Mouse (Mus musculus): ENCODE measurements around the gene Pde10a. TPM values are rescaled to one million over a fixed set of nuclear protein-coding genes. Genes with fewer than 3 reads are reported as not detected.

The Pde10a gene
- total RNA-seq, 2 experiments from 2014 or later, result 84.9 to 106 TPM

DNA sequence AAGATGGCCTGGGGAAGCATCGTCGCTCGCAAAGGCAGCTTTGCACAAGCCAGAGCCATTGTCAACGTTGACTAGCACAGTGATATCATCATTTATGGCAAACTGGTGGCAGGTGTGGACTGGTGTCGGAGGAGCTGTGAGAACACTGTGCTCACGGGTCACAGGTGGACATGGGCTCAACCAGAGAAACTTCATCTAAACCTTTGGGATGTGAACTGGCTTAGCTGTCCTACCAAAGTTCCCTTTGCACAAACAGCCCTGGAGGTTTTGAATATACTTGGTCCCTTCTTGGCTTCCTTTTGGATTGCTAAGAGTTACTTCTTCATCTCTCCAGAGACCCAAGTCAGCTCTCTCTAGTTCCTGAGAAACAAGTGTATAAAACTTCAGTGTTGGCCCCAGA is 41.7 kb downstream of the Pde10a start, which contains the start of gene Gm17087:
Gene Gm17087 (minus strand): TSS at position 101 of the 400 bp plus-strand sequence.
- DNase-seq, result no peak
- intact Hi-C loops (cut with DNase I), result no loop called here

DNA sequence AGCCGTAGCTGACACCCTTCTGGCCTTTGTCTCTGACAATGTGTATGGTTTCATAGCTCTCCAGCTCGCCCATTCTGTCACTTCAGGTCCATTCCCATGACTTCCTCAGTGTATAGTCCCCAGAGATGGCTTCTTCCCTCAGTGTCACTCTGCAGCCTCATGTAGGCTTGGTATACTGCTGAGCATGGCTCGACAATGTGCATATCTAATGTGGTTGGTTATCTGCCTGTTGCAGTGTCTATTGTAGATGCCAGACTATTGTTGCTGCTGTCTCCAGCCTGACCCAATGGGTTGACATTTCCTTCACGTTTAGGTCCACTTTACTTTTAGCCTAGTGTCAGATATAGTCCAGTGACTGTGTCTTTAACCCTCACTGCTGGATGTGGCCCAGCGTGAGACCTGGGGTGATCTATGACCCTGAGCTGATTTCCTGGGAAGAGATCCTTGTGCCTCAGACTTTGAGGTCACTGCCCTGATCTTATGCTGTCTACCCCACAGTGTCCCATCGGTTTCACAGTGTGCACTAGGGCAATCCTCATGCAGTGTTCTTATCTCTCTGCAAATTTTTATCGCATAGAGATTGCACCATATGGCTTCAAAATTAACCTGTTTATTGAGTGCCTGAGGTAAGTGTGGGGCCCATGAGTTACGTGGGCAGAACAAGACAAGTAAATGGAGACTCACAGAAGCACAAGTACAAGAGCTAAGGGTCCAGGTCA is 48.5 kb downstream of the Pde10a start:
- intact Hi-C loops (cut with DNase I), result no loop called here
- no peak for DNase-seq

DNA sequence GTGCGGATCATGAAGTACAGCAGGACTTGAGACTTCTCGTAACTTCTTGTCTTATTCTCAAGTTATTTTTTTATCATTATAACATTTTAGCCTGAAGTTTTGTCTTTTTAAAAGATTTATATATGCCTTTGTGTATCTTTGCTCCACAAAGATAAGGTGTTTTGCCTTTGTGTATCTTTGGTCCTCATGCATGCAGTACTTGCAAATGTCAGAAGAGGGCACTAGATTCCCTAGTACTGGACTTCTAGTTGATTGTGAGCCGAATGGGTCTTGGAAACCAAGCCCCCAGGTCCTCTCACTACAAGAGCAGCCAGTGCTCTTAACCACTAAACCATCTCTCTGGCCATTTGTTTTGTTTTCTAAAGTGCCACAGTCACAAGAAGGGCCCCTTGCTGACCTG is 55.2 kb downstream of the Pde10a start:
- DNase-seq, result peak; percentile 21
- intact Hi-C loops (cut with DNase I), result no loop called here

DNA sequence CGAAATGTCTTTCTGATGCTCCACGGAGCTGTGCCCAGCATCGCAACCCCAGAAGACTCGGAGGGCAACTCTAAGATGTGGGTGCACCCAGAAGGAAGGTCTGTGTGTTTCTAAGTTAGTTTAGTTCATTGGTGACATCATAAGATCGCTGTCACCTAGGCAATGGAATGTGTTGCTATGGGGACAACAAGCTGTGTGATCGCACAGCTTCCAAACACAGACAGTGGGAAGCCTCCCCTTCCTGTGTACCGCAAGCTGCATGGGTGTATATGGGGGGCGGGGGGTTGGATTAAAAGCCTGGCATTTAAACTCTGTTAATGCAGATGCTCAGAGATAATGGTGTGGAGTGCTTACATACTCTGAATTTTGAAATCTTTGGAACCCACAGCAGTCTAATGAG is 56.4 kb downstream of the Pde10a start:
- intact Hi-C loops (cut with DNase I), result no loop called here
- no peak for DNase-seq

DNA sequence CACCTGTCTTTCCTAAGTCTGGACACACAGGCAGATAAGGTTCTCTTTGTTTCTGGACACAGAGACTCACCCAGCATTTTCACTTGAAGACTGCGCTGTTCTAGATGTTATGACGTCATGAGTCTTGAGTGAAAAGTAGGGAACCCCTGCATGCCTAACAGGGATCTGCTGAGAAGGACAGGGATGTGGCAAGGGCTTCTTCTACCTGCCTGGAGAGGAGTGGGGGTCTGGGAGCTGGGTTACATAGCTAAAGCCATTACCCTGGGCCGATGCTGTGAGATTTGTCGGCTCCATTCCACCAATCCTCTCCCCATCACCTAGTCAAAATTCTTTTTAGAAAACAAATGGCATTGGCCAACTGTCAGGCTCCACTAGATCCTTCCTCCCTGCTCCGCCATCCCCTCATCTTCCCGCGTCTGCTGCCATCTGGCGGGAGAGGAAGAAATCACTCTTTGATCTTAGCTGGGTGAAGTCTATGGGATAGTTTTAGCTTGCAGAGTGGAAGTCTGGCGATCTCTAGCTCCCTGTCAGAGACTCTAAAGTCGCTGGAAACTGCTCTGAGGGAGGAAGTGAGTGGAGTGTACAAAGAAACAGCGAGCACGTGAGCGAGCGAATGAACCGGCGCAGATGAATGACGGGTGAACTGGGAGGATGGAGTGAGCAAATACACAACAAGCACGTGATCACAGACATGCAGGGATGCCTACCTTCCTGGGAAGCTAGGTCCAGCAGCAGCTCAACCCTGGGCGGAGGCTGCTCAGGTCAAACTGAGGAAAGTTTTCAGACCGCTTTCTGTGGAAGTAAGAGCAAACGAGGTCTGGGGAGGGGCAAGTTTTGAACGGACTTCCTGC is 67.5 kb downstream of the Pde10a start:
- DNase-seq, result peak; percentile 79
- intact Hi-C loops (cut with DNase I), result loop anchor here (10.0 kb wide), 1 partner anchor 328 kb away; no protein-coding TSS in a partner anchor

DNA sequence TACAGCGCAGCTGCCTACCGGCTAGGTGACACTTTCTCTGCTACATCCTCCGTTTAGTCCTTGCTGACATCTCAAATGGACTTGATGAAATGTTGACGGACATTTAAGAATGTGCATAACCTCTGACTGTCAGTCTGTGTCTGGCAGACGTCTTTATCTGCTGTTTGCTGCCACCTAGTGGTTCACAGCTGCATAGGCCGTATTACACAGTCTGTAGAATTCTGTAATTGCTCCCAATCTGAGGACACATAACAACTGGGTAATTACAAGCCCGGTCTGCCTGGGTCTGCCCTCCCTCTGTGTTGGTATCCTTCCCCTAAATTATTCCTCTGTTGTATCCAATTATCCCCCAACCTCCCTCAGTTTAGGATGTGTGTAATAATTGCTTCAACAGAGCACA is 72.6 kb downstream of the Pde10a start:
- intact Hi-C loops (cut with DNase I), result loop anchor here (5.0 to 10.0 kb wide), 2 partner anchors 210 to 333 kb away; no protein-coding TSS in a partner anchor

DNA sequence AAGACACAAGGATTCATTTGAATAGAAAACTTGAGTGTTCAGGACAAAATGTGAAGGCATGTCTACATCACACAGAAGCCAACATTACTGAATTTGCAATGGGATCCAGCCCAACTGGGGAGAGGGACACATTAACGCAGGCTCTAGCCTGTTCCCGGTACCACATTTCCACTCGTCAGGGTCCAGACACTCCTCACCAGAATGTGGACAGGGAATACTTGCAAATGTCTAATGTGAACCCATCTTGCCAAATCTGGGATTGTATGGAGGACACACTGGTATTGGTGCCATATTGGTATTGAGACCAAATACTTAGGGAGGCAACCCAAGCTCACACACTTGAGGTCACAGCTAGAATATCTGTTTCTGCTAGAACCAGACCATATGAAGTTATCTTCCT is 77.8 kb downstream of the Pde10a start:
- no peak for DNase-seq
- intact Hi-C loops (cut with DNase I), result no loop called here

More for the DNA sequence above, 72.6 kb downstream of the Pde10a start:
- peak; percentile 68 for DNase-seq

DNA sequence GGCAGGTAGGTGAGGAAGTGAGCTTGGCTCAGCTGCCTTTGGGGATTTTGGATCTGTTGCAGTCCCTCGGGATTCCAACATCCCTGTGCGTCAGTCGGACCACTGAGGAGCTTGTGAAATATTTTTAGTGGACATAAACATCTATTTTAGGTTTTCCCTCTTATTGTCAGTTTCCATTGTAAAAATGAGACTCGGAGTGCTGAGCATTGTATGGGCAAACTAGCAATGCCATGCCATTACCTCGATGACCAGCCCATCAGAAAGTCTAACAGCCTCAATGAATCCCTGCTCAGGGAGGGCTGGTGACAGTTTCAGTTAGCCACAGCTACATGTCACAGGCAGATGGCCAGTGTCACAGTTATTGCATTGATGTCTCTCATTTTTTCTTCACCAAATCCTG is 80.7 kb downstream of the Pde10a start:
- DNase-seq, result no peak
- intact Hi-C loops (cut with DNase I), result no loop called here

DNA sequence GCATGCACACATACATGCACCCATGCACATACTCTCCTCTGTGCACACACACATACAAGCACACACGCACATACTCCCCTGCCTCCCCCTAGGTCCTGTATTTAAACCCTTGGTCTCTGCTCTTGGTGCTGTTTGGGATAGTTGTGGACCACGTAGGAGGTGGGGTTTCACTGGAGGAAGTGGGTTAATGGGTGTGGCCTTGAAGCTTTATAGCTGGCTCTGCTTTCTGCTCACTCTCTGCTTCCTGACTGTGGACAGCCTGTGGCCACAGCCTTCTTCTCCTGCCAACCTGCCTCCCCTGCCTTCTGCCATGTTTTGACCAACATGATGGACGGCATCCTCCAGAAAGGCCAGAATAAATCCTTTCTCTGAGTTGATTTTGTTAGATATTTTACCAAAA is 81.5 kb downstream of the Pde10a start:
- intact Hi-C loops (cut with DNase I), result no loop called here
- no peak for DNase-seq

DNA sequence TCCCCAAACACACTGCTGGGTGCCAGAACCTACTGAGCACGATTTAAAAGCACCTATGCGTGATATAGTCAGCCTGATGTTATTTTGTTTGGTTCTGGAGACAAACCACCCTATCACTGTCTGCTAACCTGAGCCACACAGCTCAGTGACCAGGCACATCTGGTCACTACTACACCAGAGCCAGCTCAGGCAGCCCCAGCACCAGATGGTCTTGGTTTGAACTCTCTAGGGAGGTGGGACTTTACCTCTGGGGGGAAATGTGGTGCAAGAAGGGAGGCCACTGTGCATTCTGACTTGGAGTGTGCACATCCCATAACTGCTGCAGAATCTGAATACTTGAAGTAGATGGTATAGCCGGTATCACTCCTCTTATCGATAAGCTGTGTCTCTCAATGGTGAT is 86.7 kb downstream of the Pde10a start:
- no peak for DNase-seq
- intact Hi-C loops (cut with DNase I), result loop anchor here (5.0 kb wide), 1 partner anchor 190 kb away; no protein-coding TSS in a partner anchor

DNA sequence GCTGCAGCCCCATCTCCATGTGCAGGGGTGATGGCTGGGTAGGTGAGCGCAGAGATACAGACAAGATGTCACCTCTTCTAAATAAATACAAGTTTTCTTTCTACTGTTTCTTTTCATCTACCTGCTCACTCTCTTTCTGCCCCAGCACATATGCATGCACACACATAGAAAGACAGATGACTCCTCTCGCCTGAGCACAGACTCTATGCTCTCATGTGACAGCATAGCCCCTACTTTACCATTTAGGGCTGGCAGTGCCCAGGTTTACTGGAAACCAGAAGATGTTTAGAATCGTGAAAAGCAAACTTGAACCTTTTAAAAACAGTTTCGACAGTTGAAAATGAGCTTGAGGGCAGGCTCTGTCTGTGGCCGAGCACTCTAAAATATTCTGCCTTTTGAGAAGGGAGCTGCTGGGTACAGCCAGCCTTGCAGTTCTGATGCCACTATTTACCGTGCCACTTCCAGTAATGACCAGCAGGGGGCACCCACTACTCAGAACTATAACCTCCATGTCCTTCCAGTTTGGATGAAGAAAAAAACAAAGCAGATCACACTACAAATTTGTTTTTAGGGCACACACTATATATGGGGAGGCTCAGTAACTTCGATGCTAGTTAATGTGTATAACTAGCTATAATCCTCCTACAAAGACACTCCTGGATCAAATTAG is 88.8 kb downstream of the Pde10a start:
- peak; percentile 87 for DNase-seq
- intact Hi-C loops (cut with DNase I), result loop anchor here (2.0 to 5.0 kb wide), 2 partner anchors 188 to 323 kb away; no protein-coding TSS in a partner anchor

DNA sequence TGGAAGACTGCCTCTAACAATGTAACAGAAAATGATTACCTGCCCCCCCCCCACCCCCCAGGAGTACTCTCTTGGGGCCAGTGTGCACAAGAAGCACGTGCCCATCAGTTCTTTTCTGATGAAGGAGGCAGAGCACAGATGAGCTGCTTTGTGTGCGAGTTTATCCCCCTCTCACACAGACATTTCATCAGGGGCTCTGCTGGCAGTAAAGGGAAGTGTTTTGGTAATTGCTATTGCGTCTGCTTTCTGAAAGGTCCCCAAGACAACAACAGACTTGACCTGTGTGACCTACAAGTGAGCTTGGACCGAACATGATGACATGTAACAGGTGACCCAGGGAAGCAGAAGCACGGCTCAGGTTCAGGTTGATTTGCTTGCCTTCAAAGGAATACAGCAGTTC is 95.2 kb downstream of the Pde10a start:
- intact Hi-C loops (cut with DNase I), result no loop called here
- no peak for DNase-seq

DNA sequence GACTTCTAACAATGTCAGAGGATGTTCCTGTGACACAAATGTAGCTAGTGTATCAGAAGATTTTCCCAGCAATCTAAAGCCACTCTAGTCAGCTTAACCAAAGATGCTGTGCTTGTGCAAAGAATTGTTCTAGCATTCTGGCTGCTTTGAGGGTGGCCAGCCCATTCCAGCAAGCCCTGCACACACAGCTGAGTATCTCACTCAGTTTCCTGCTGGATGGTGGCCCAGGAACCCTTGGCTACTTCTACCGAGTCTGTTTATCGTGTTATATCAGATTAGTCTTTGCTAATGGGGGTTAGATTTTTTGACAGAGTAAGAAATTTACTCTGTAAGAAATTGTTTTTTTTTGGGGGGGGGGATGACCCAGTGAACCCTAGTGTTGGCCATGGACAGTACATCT is 95.9 kb downstream of the Pde10a start:
- DNase-seq, result peak; percentile 32
- intact Hi-C loops (cut with DNase I), result no loop called here

DNA sequence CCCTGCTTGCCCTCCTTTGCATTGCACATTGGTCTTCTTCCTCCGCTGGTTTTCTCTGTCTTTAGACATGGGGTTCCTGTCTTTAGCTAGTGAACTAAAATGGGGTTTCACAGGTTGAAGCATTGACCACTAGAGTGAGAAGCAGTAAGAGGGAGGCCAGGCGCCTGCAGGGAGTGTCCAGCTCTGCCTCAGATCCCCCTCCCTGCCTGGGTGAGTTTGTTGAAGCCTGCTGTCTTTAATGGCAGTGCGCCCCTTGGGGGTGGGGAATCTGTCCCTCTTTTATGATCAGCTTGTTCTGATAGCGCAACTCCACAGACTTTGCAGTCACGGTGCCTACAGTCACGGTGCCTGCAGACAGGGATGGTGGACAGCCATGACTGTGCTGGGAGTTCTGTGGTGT is 96.7 kb downstream of the Pde10a start:
- DNase-seq, result peak; percentile 37
- intact Hi-C loops (cut with DNase I), result no loop called here

DNA sequence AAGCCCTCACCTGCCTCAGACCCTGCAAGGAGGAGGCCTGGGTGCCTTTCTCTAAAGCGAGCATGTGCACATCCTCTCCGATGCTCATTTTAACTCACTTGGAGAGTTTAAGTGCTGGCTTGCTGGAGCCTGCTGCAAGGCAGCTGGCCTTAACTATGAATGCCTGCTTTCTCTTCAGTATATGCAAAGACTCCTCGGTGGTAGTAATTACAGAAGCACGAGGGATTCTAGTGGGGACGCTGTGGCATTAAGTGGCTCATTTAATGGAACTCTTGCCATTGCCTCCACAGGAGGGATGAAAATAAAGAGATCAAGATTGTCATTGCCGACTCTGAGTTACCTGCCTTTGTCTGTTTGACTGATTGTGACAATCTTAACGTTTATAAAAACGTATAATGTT is 101.2 kb downstream of the Pde10a start:
- no peak for DNase-seq
- intact Hi-C loops (cut with DNase I), result no loop called here

DNA sequence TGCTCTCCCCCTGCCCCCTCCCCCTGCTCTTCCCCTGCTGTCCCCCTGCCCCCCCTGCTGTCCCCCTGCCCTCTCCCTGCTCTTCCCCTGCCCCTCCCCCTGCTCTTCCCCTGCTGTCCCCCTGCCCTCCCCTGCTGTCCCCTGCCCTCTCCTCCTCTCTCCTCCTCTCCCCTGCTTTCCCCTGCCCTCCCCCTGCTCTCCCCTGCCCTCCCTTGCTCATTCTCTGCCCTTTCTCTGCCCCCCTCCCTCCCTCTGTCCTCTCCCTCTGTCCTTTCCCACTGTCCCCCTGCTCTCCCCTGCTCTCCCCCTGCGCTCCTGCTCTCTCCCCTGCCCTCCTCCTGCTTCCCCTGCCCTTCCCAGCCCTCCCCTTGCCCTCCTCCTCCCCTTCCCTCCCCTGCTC is 106.5 kb downstream of the Pde10a start:
- DNase-seq, result no peak
- intact Hi-C loops (cut with DNase I), result no loop called here

DNA sequence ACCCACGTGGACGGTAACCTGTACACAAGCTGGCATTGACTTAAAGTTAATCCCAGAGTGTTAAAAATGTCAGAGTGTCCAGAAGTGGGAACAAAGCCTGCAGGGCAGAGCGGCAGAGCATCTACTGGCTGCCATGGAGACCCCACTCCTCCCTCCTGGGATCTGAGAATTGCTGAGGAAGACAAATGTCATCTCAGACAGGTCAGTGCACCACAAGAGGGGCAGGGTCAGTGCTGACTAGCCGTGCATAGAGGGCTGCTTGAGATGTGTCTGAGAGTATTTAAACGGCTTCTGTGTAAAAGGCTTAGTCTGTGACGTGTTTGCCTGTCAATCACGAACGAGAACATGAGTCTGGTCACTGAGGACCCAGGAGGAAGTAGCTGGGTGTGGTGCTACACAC is 108.4 kb downstream of the Pde10a start:
- intact Hi-C loops (cut with DNase I), result no loop called here
- no peak for DNase-seq

DNA sequence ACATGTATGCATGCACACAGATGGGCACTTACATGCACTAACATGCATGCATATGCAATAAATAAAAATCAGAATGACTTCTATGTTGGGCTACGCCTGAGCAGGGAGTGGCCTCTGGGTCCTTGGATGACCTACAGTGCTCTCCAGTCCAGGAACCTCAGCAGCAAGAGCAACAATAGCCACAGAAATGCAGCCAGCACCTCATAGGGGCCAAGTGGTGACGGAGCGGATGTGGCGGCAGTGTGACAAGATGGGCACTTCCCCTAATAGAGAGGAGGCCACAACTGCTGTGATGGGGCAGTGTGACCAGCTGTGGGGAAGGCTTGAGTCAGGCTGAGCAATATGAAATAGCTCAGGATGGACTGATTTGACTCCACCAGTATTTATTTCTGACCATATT is 109.3 kb downstream of the Pde10a start:
- no peak for DNase-seq
- intact Hi-C loops (cut with DNase I), result no loop called here

DNA sequence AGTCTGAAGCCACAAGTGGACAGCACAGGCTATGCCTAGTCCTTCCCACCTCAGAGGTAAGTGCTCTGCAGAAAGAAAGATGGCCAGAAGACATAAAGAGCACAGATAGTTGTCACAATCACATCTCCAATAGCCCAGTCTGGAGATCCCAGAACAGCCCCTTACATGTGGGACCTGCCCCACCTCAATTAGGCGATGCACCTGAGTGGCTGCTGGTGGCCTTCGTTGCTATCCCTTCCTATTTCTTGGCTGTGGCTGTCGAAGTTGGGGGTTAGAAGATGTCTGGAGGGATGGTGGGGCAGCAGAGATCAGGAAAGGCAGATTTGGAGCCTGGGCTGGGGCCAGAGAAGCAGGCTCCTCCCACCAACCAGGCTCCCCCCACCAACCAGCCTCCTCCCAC is 111.1 kb downstream of the Pde10a start:
- intact Hi-C loops (cut with DNase I), result no loop called here
- no peak for DNase-seq

DNA sequence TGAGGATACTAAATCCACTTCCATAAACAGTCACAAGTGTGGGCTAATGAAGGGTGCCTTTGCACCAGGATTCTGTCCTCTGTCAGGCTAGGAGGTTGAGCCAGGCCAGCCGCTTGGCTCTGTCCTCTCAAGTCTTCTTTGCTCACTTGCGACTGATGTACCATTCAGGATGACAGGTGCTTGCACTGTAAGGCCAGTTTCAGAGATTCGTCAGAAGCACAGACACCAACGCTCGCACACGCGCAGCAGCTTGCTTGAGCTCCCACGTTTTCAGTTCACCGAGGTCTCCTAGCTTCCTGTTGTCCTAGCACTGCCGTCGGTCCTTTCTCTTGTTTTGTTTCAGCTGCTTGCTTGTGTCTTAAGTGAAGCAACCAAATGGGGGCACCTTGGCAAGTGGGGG is 111.5 kb downstream of the Pde10a start:
- no peak for DNase-seq
- intact Hi-C loops (cut with DNase I), result no loop called here

DNA sequence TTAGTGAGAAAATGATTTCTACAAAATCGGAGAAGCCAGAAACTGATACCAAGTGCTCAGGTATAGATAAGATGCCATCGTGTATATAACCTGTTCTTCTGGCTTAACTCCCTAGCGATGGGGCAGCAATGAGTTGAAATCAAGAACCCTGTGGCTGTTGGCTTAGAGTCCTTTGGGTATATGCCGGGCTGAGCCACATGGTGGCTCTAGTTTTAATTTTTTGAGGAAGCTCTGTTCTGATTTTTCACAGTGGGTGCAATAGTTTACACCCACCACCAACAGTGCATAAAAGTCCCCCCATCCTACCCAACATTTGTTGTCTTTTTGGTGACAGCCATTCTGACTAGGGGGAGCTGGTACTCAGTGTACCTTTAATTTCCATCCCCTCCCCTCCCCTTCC is 112.0 kb downstream of the Pde10a start:
- intact Hi-C loops (cut with DNase I), result no loop called here

More for the DNA sequence above, 112.0 kb downstream of the Pde10a start:
- DNase-seq, result no peak
